Mouse (Mus musculus) spleen, postnatal 36 days (tissue): Measurements from ENCODE around the gene Ddr1.

Experiments
- DNase-seq, 2 experiments: peaks; one replicate each; pipeline ENCODE4 v3.0.0; 2022; ENCODE audit warnings: low spot score in 2 of 2, mixed read lengths in 1 of 2

The Ddr1 gene

DNA sequence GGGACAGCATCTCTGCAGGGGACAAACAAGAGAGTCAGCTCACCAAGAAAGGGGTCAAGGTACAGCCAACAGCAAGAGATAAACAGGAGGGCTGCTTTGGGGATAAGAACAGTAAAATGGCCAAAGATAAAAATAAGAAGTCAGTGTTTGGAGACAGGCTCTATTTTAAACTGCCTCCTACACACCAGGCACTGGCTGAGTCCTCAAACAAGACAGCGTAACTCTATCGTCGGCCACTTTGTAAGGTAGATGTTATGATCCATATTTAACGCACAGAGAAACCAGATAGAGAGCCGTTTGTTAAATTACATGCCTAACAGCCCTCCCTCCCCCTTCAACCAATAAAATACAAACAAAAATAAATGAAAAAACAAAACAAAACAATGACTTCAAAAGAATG is 10.5 kb downstream of the Ddr1 start:
- DNase-seq: no peak

DNA sequence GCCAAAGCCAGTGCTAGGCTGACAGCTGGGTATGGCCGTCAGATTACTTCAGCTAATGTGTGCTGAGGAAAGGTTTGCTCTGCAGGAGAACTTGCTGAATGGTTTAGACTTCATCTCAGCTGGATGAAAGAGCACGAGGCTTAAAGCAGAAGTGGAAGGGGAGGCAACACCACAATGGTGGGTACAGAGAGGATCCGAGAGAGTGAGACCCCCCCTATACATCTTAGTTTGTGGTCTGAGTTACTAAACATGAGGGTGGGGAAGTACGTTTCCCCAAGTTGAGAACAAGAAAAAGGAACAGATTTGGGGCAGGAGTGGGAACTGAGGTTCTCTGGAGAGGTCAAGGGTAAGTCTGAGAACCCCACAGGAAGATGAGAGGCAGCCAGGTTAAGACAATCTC is 12.1 kb downstream of the Ddr1 start:
- DNase-seq: no peak

DNA sequence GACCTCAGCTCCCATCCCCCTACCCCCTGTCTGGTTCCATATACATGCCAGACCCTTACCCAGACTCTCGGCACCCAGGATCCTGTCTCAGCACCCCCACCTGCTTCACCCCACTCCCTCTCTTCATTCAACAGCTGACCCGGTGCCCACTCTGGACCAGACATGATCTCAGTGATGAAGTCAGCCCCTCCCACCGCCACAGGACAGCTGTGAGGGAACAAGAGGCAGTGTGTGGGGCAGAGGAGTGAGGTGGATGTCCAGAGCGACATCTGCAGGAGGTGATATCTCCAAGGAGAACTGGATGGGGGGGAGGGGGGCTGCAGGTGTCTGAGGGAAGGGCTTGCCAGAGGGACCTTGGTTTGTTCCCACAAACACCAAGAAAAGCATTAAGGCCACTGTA is 12.6 kb downstream of the Ddr1 start:
- no peak for DNase-seq

DNA sequence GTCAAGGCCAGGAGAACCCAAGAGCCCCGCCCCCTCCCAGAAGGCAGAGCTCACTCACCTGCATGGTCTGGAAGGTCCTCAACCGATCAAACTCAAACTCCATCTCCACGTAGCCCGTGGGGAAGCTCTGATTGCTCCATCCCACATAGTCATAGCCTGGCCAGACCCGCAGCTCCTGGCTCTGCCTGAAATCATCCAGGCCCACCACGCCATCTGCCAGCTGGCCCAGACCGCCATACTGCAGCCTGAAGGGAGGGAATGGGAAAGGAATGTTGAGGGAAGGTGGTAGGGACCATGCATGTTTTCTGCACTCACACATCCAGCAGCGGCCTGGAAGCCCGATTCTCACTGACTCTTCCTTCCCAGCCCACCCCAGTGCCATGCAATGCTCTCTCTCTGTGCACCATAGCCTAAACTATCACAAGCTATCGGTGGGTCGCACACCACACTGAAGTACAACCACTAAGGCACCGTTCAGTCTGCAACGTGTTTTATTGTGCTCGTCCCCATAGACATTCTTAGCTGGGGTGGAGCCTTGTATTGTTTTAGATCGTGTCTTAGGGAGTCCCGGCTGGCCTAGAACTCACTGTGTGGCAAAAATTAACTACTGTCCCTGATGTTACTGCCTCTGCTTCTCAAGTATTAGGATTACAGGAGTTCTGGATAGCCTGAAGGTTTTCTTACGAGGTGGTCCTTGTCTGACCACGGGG is 14.3 kb downstream of the Ddr1 start:
- DNase-seq: no peak

DNA sequence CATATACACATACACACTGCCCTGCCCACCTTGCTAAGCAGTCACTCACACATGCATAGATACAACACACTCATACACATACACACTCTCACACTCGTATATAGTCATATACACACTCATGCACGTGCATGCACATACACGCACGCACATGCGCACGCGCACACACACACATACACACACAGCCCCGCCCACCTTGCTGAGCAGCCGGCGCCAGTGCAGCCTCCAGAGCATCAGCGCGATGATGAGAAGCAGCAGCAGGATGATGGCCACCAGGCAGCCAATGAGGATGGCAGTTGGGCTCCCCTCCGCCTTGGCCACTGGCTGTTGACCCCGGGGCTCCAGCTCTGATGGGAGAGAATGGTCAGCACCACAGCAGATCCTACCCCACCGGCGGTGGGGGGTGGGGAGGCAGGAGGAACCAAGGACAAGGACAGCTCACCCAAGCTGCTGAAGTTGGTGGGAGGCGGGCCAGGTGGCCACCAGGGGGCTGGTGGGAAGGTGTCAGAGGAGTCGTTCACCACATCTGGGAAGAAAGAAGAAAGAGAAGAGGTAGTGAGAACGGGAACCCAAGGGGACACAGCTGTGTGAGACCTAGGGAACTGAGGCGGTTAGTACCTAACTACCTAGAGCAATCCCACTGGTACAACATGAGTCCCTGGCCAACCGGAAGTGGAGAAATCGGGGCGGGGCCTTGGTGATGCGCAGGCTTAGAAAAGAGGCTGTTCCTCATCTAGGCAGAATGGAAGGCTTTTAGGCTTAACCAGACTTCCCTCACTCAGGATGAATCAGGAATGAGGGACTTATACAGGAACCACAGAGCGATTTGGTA is 15.9 kb downstream of the Ddr1 start:
- DNase-seq: no peak

DNA sequence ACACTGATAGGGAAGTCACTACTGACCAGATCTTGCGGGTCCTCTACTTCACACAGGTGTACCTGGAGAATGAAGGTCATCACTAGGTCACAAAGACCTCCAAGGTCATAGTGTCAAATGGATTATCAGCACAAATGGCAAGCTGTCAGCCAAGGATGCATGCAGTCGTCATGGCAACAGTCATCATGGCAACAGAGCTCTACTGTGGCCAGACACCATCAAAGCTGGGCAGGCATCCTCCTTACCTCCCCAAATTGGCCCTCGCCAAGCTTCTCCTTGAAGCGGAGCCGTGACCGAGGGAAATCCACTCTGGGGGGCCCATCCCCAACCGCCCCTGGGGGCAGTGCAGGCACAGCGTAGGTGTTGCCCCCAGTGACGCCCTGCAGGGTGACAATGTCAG is 19.4 kb downstream of the Ddr1 start:
- DNase-seq: no peak

DNA sequence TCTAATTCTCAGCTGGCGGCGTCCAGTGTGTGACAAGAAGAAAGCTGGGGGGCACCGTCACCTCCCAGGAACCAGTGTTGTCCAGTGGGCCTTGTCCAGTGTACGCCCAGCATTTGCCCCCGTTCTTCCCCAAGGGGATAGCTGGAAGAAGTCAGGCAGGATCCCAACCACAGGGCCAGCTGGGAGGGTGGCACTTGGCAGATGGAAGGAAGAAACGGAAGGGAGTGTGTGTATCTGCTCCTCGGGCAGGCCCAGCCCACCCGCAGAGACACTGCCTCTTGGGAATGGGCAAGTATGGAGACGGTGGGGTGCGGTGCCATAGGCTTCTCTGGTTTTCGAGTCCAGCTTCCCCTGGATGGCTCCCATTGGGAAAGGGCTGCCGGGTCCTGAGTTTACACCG is 22.4 kb downstream of the Ddr1 start:
- no peak for DNase-seq

DNA sequence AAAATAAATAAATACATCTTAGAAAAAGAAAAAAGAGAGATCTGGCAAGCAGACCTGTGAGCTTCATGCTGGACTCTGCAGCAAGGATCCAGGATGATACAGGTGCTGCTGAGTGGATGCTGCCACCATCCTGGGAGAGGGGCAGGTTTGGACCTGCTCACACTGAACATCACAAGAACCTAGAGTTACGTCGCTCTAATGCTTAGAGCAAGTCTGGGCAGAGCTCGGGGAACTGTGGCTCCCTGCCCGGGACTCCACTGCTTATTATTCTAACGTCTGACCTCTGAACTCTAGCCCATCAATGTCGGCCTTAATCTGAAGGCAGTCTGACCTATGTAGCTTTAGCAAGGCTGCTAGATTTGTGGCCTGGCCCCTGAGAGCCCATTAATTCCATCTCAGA is 23.8 kb downstream of the Ddr1 start:
- no peak for DNase-seq

DNA sequence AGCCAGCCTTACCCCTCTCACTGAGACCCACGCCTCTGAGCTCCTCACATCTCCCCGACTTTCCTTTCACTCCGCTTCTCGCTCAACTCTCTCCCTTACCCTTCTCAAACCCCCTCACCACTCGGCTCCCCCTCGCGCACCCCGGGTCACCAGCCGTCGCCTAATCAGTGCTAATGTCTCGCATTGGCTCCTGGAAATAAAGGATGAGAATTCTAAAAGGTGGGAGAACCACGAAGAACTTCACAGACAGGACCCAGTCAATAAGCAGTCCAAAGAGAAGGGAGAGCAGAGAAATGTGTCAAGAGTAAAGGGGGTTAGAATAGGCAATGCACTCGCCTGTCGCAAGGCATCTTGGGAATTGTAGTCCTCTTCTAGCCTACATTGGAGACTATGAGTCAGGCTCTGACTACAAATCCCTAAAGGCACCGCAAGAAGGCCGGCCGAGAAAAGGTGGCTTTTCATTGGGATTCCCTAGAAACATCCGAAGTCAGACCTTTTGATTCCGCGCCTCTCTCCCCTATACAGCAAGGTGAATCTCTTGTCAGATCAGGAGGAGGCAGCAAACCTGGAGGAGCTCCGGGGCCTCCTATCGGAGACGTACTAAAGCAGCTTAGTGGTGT is 30.9 kb downstream of the Ddr1 start, which contains the start of gene Gtf2h4:
Gene Gtf2h4, minus strand, starts transcription at position 324 of the 620 bp plus-strand sequence.
- peak; percentile 88 to 93 for DNase-seq

DNA sequence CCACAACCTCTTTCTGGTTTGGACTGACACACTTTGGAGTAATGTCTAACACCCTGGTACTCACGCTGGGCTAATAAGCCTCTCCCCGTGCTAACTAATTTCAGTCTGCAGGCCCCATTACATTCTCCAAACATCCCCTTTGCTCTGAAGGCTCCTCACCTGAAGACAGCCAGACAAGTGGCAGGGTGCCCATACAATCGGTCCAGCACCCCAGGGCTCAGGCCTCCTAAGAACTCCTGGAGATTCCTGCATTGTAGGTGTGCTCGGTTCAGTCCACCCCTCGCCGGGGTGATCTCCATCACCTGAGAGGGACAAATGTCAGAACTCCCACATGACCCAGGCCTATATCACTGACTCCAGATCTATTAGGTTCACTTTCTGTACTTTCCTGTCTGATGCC is 31.9 kb downstream of the Ddr1 start:
- no peak for DNase-seq

DNA sequence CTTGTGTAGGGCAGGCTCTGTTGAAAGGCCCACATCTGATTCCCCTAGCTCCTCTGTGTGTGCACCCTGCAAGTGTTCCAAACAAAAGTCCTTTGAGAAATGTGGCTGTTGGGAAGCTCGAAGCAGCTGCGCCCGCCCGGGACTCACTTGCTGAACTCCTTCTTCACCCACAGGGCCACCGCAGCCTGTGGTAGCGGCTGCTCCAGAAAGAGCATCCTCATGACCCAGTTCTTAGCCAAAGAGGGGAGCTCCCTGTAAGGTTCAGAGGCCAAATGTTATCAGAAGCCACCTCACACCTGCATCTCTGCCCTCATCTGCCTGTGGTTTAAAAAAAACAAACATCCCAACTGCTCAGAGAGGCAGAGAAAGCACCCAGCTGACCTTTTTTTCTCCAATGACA is 32.6 kb downstream of the Ddr1 start:
- no peak for DNase-seq

DNA sequence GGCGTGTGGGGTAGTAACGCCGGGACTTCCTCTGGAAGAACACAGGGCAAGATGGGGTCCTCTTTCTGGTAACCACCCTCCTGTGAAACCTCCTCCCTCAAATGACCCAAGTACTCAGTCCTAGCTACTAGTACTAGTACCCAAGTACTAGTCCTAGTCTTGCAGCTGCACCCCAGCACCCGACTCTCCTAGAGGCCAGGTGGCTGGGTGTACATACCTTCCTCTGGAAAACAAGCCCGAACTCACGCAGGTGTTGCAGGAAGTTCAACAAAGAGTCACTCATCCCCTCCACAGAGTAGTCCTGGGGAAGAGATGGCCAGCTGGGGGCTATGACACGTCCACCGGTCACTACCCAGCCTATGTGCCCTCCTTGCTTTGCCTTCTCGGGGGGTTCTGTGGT is 34.7 kb downstream of the Ddr1 start:
- no peak for DNase-seq

DNA sequence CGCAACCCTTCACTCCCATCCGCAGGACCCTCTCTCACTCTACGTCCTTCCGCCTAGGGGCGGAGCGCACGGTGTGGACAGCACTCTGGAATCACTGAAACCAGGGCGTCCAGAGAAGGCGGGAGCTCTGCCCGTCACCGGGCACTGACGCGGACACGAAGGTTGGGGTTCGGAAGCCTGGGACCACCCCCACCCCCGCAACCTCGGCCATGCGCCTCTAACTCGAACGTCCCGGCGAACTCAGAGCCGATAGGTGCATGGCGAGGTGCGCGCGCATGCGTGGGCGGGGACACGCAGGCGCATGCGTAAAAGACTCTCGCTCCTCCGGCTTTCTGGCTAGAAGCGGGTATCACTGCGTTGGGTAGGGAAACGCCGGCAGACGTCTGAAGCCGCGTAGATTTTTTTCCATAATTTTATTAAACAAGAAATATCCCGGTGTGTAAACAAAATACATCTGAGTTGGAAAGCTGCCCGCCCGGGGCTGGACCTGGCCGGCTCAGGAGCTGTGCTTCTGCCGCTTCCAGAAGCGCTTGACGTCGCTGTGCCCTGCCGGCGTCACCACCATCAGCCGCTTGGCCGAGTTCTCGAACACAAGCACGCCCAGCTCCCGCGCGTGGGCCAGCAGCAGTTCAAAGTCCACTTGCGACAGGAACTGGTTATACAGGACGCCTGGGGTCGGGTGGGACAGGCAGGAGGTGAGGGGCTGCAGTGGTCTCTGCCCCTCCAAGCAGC is 36.9 kb downstream of the Ddr1 start, which contains the start of gene Vars2:
Gene Vars2, minus strand, starts transcription at position 259 of the 732 bp plus-strand sequence.
- peak; percentile 95 to 96 for DNase-seq

DNA sequence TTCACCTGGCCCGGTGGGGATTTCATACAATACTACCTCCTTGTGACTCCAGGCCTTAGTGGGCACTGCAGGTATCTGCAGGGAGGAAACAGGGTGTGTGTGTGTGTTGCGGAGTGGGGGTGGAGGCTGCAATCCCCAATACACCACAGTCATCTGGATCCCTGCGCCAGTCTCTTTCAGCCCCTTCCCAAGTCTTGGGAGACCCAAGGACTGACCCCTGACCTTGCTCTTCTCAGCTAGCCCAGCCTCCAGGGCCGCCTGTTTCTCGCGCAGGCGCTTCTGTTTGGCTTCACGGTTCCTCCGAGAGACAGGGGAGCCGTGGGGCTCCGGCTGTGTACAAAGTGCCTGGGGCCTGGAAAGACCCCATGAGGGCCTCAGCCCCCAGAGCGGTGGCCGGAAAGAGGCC is 37.6 kb downstream of the Ddr1 start:
- peak in 1 of 2 experiments; percentile 34 for DNase-seq

DNA sequence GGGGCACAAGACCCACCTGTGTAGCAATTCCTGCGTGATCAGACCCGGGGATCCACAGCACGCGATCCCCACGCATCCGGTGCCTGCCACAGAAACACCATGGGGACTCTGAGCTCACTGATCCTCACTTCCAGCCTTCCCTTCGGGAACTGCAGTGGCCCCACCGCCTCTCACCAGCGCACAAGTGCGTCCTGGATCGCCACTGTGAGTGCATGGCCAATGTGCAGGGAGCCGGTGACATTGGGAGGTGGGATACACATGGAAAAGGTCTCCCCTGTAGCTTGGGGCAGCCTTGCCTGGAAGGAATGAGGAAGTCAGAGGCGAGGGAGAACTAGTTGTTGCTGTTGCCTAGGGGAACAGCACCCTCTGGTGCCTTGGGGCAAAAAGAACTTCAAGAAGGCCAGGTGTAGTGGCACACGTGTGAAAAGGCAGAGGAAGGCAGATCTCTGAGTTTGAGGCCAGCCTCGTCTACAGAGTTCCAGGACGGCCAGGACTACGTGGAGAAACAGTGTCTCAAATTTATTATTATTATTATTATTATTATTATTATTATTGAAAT is 38.4 kb downstream of the Ddr1 start:
- peak; percentile 39 to 52 for DNase-seq

DNA sequence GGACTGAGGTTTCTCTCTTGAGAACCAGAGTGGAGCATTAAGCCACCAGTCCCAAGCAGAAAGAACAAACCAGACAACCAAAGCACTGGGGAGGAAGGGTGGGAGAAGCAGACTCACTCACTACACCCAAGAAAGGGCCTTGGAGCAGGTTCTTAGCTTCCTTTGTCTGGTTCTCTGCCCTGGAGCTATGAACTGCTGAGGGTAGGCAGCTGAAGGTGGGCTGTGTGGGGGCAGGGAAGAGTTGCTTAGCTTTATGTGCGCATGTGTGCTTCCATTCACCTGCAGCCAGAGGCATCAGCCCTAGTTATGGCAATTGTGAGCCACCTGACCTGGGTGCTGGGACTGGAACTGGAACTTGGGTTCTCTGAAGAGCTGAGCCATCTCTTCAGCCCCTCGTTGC is 51.3 kb downstream of the Ddr1 start:
- DNase-seq: no peak

DNA sequence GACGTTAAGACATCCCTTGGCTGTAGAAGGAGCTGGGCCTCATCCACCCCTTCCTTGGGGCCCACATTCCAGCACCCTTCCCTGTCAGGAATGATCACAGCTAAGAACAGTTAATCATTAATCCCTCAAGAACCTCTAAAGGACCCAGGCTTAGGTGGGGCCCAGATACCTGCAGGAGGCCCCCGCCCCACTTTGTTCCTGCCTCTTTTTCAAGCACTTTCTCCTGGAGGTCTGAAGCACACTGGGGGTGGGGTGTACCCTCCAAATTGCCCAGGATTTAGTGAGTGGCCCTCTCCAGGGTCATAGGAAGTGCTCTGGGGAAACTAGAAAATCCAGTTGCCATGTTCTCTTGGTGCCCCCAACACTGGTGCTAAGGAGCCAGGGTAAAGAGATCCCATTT is 55.0 kb downstream of the Ddr1 start:
- DNase-seq: no peak

DNA sequence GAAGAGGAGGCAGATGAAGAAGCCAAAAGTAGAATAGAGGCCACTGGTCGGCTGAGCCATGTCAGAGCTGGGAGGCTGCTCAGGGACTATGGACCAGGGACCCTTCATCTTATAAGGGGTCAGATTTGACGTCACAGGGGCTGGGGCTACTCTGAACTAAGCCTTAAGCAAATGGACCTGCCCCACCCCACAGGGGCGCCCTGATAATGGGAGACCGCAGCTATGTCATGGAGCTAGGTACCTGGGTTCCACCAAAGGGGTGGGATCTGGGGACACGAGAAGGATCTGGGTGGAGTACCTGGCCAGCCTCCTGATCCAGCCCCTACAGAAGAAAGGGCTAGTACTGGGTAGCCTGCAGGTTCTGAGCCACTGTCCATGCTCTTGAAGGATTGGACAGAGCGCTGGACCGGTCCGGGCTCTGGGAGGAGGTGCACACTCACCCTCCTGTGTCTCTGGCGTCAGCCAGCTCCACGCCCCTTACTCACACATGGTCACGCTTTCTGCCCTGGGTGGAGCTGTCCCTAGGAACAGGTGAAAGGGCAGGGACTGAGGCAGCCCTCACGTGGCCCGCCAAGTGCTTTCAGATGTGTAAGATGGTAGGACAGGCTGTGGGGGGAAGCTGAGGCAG is 60.7 kb downstream of the Ddr1 start, which contains the start of gene Mucl3:
Gene Mucl3, minus strand, starts transcription at position 87 of the 628 bp plus-strand sequence.
- DNase-seq: no peak

DNA sequence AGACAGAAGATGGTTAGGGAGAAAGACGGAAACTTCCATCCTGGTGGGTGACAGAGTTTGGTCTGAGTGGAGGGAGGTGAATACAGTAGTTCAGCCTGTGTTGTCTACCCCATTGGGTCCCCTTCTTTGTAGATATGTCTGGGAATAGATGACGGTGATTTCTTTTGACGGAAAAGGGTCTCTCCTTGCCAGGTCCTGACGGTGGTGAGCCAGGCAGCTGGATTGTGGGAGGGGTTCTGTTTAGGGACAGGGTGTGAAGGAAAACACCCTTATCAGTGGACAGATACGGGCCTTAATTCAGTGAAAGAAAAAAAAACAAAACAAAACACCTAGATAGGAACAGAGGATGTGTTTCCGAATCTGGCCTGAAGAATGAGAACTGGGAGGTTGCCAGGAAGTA is 65.1 kb downstream of the Ddr1 start:
- DNase-seq: no peak

DNA sequence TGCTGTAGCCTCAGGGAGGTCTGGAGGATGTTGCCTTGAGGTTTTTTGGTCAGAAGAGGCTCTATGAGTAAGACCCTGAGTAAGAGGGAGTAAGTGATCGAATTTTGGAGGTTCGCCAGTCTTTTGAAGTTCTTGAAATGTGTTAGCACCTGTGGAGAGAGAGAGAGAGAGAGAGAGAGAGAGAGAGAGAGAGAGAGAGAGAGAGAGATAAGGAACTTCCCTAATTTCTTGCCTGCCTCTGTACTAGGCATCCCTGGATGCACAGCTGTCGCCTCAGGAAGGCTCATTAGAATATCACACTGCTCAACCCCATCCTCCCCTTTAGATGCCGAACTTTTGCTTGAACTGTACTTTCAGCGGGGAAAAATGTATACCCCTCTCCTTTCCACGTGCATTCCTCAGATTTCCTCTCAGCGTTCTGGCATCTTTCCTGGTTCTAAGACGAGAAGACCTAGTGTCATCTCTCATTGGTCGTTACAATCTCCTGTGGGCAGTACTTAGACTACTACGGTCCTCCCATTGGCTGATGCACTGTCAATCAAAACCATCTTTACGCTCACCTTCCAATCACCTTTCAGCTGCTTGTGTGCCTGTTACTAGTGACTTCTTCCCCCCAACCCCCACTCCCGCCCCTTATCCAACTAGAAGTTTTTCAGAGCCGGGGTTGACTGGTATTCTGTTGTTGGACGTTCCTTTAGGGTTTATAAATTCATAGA is 65.8 kb downstream of the Ddr1 start:
- peak in 1 of 2 experiments; percentile 26 for DNase-seq
